Mouse (Mus musculus) megakaryocyte-erythroid progenitor cell, adult 5 weeks (primary cell): ENCODE results near the gene Ube2j1. TPM values are rescaled to one million over a fixed set of nuclear protein-coding genes. Genes with fewer than 3 reads are reported as not detected.

Experiments
- polyA plus RNA-seq: library from polyadenylated mRNA; stranded (reverse); fragments of >175 nt; gene quantifications from 2 replicates; pipeline ENCODE4 v1.2.3, GENCODE M21; 2012

The Ube2j1 gene
- polyA plus RNA-seq: 34.0 and 34.1 TPM in 2 replicates

GRCm38 (mm10) chr4:33031195-33031960, at the start of gene Ube2j1:
TSS of gene Ube2j1 (plus strand) at chr4:33031416.

GRCm38 (mm10) chr4:32982716-32983175, 48.5 kb upstream of the Ube2j1 start, which contains the start of gene Rragd:
TSS of gene Rragd (plus strand) at chr4:32983037.

GRCm38 (mm10) chr4:33062981-33063380, 31.8 kb downstream of the Ube2j1 start, which contains the start of gene Gabrr2:
TSS of gene Gabrr2 (plus strand) at chr4:33062999.

Other genes starting within 250 kb of the Ube2j1 start
- gene Lyrm2, start 231.2 kb upstream of the Ube2j1 start, polyA plus RNA-seq: 1.8 and 3.5 TPM in 2 replicates
- gene Ankrd6, start 80.6 kb upstream of the Ube2j1 start, polyA plus RNA-seq: 0.40 and 0.45 TPM in 2 replicates
- gene Rragd, start 48.4 kb upstream of the Ube2j1 start, polyA plus RNA-seq: 0.02 and 0.05 TPM in 2 replicates
- 0.06 and 0.10 TPM in 2 replicates for gene Gabrr2, start 31.6 kb downstream of the Ube2j1 start, polyA plus RNA-seq
- gene Gabrr1, start 101.1 kb downstream of the Ube2j1 start, polyA plus RNA-seq: not detected in 2 replicates
- 1.1 and 1.7 TPM in 2 replicates for gene Pm20d2, start 158.3 kb downstream of the Ube2j1 start, polyA plus RNA-seq
- 0.02 and 0.11 TPM in 2 replicates for gene Srsf12, start 177.6 kb downstream of the Ube2j1 start, polyA plus RNA-seq